Mouse (Mus musculus) kidney, embryonic 14.5 days (tissue): ENCODE measurements at regions not wholly inside any gene's neighbourhood (a gene's known extent, or its start where the extent isn't known, plus 50 kb on each side); places are given as distances from the start of the nearest gene placed in this dataset.

ENCODE experiments used
- ATAC-seq: fragments of 200-750 bp; cut with Nextera tagmentation; 2 replicates; pipeline ENCODE4 v1.8.0; 2017; ENCODE audit warnings: moderate number of reproducible peaks, mild to moderate bottlenecking, moderate TSS enrichment, moderate library complexity; ENCODE audit not compliant: low FRiP score, low TSS enrichment
- H3K27ac ChIP-seq: fragments of 300-500 bp; sonication (generic); 2 replicates; pipeline ENCODE4 v1.5.1; 2014; ENCODE audit warnings: low read depth, mild to moderate bottlenecking, low read length, moderate library complexity, mixed read lengths
- H3K27me3 ChIP-seq: fragments of 300-500 bp; sonication (generic); 2 replicates; pipeline ENCODE4 v1.6.1; 2014; ENCODE audit warnings: mild to moderate bottlenecking, low read length; ENCODE audit not compliant: control insufficient read depth, insufficient read depth
- H3K36me3 ChIP-seq: fragments of 300-500 bp; sonication (generic); 2 replicates; pipeline ENCODE4 v1.6.1; 2014; ENCODE audit warnings: low read length, mixed read lengths; ENCODE audit not compliant: control insufficient read depth, insufficient read depth
- H3K4me1 ChIP-seq: fragments of 300-500 bp; sonication (generic); 2 replicates; pipeline ENCODE4 v1.6.1; 2014; ENCODE audit warnings: low read length, mixed read lengths; ENCODE audit not compliant: control insufficient read depth, insufficient read depth
- H3K4me2 ChIP-seq: fragments of 300-500 bp; sonication (generic); replicated peaks from 2 replicates; pipeline ENCODE4 v1.6.1; 2014; ENCODE audit warnings: low read depth, mild to moderate bottlenecking, low read length
- H3K4me3 ChIP-seq: fragments of 300-500 bp; sonication (generic); 2 replicates; pipeline ENCODE4 v1.5.1; 2014; ENCODE audit warnings: mild to moderate bottlenecking, low read length
- H3K9ac ChIP-seq: fragments of 300-500 bp; sonication (generic); 2 replicates; pipeline ENCODE4 v1.6.1; 2014; ENCODE audit warnings: low read depth, mild to moderate bottlenecking, low read length, moderate library complexity
- H3K9me3 ChIP-seq: fragments of 300-500 bp; sonication (generic); 2 replicates; pipeline ENCODE4 v1.6.1; 2016; ENCODE audit warnings: low read length; ENCODE audit not compliant: control insufficient read depth
- WGBS: fragments of 180-500 bp; shearing (Covaris S2); extraction: QIAGEN DNeasy Blood & Tissue Kit; methylation state at CpG from one replicate; pipeline ENCODE4 v1.1.7; 2014; 5-methylcytosine and 5-hydroxymethylcytosine counted together

DNA sequence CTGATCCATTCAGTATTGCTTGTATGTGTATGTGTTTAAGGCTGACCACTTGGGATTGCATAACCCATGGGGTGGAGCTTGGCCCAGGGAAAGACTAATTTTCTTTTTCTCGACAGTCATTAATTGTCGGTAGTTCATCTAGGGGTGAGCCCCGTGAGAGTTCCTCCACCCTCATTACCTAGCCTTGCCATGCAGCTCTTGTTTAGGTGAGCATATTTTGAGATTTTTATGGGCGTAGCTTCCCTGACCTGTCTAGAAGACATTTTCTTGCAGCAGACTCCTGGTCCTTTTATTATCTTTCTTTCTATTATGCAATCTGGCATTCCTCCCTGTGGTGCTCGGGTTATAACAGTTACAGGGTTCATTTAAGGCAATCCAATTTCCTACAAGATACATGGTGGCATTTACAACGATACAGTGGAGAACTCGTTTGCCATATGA, 74.4 kb upstream of the Raph1 start:
- no peak for ATAC-seq
- Histone ChIP-seq H3K27me3 (no peaks in the 10 kb centered on the region), H3K9ac (no peak overlapping the region), H3K27ac (no peak overlapping the region), H3K9me3 (no peaks in the 10 kb centered on the region), H3K4me2 (no peak overlapping the region), H3K36me3 (no peaks in the 10 kb centered on the region), H3K4me3 (no peak overlapping the region), H3K4me1 (no peaks in the 10 kb centered on the region)
- 72% methylated on average over 7 of the region's 7 CpGs for WGBS

DNA sequence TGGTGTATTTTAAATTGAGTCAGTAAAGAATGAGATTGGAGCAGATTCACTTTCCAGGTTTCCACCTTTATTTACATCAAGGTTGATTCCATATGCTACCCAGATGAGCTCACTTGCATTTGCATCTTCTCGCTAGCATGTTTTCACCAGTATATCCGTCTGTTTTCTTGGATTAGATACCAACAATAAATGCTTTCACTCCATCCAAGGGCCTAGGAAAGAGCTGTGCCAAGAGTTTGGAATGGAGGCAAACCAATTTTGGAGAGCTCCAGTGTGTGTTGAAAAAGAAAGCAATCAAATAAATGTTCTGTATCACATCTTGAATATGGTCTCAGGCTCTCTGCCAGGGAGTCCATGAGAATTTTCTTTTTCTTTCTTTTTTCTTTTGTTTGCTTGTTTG, 72.6 kb upstream of the Raph1 start:
- H3K4me2 ChIP-seq: no peak overlapping the region
- 87% methylated on average over 2 of the region's 2 CpGs for WGBS
- H3K9me3 ChIP-seq: no peaks in the 10 kb centered on the region
- no peaks in the 10 kb centered on the region for H3K36me3 ChIP-seq
- no peak overlapping the region for H3K27ac ChIP-seq
- no peaks in the 10 kb centered on the region for H3K4me1 ChIP-seq
- H3K27me3 ChIP-seq: no peaks in the 10 kb centered on the region
- no peak overlapping the region for H3K4me3 ChIP-seq
- no peak overlapping the region for H3K9ac ChIP-seq
- ATAC-seq: no peak

DNA sequence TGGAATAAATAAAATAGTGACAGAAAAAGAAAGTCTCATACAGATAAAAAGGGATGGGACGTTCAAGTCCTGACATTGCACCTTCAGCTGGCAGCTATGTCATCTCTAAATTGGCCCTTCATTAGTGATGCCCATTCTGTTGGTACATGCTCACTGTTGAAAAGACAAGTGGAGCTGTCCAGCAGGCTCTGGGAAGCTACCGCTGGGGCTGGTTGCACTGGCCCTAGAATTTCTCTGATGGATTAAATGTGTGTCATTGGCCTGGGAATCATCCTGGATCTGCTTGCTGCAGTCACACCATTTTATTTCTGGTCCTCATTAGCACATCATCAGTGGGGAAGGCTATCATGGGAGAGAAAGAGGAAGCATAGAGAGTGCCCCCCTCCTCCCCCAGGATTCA, 72.2 kb upstream of the Raph1 start:
- Histone ChIP-seq H3K9me3 (no peaks in the 10 kb centered on the region), H3K27me3 (no peaks in the 10 kb centered on the region), H3K9ac (no peak overlapping the region), H3K4me1 (no peaks in the 10 kb centered on the region), H3K36me3 (no peaks in the 10 kb centered on the region), H3K4me2 (no peak overlapping the region), H3K27ac (no peak overlapping the region), H3K4me3 (no peak overlapping the region)
- WGBS: 66% methylated on average over 2 of the region's 2 CpGs
- no peak for ATAC-seq

DNA sequence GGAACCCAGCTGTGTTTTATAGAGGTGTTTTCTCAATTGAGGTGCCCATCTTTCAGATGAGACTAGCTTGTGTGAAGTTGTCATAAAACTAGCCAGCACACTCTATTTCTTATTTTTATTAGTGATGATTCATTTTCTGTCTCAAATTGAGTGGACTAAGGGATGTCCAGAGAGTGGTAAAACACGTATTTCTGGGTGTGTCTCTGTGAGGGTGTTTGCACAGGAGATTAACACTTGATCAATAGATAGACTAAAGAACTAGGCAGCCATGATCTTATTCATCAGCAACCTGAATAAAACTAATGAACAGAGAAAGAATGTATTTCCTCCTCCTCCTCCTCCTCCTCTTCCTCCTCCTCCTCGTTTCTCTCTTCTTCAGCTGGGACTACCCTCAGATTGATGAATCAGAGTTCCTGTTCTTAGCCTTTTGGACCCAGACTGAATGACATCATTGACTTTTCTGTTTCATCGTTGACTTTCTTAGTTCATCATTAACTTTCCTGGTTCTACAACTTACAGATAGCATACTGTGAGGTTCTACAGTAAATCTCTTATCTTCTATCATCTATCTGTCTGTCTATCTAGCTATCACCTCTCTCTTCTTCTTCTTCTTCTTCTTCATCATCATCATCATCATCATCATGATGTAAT, 70.0 kb upstream of the Raph1 start:
- H3K36me3 ChIP-seq: no peaks in the 10 kb centered on the region

DNA sequence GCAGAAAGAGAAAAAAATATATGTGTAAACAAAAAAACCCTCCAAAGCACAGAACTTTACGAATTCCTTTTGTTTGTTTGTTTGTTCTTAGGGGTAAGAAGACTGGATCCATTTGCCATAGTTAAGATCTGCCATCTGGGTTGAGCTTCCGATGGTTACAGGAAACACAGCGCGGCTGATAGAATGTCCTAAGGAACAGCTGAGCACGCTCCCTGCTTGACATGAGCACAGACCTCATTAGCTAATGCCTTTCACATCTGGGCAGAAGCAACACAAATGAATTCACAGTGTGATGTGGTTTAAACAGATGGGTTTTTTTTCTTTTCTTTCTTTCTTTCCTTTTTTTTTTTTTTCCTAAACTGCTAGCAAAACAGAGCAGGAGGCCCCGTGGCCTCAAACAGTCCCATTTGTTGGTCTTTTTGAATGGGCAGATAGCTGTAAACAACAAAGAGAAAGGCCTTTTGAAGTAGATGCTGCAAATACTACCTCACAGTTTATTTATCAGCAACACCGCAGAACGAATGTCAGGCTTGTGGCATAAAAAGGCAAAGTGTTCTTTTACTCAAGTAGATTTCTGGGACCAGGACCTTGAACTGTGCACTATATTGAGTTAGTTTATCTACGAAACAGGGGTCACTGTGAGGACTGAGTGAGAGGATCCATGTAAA, 61.0 kb upstream of the Raph1 start:
- 31% methylated on average over 9 of the region's 9 CpGs for WGBS
- no peaks in the 10 kb centered on the region for H3K27me3 ChIP-seq
- no peaks in the 10 kb centered on the region; the same call in 1 of the 2 replicates for H3K4me1 ChIP-seq
- ATAC-seq: no peak
- no peak overlapping the region for H3K4me2 ChIP-seq
- no peak overlapping the region for H3K9ac ChIP-seq
- H3K36me3 ChIP-seq: no peaks in the 10 kb centered on the region
- no peak overlapping the region for H3K27ac ChIP-seq
- H3K9me3 ChIP-seq: no peaks in the 10 kb centered on the region
- no peak overlapping the region for H3K4me3 ChIP-seq

More for the DNA sequence above, 70.0 kb upstream of the Raph1 start:
- no peak overlapping the region for H3K9ac ChIP-seq
- no peaks in the 10 kb centered on the region for H3K4me1 ChIP-seq
- H3K4me2 ChIP-seq: no peak overlapping the region
- H3K9me3 ChIP-seq: no peaks in the 10 kb centered on the region
- WGBS: 77% methylated on average over 3 of the region's 3 CpGs
- H3K27me3 ChIP-seq: no peaks in the 10 kb centered on the region
- no peak for ATAC-seq
- H3K4me3 ChIP-seq: no peak overlapping the region
- H3K27ac ChIP-seq: no peak overlapping the region

DNA sequence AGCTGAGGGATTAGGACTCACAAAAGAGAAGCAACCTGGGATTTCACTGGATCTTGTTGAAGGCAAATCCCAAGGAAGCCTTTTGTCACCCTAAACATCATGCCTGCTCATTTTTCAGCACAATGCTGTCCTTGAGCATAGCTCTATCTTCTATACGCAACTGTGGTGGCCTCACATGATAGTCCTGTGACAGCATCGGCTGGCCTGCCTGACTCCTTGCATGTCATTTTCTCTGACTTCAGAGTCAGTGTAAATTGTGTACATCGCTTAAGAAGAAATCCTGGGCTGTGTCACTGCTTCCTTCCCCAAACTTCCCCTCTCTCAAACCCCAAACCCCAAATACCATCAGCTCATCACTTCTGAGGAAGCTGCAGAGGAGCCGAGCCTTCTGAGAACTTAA, 60.5 kb upstream of the Raph1 start:
- Histone ChIP-seq H3K9me3 (no peaks in the 10 kb centered on the region), H3K36me3 (no peaks in the 10 kb centered on the region), H3K4me2 (no peak overlapping the region), H3K4me3 (no peak overlapping the region), H3K9ac (no peak overlapping the region), H3K27ac (no peak overlapping the region), H3K27me3 (no peaks in the 10 kb centered on the region), H3K4me1 (no peaks in the 10 kb centered on the region; the same call in 1 of the 2 replicates)
- WGBS: 56% methylated on average over 4 of the region's 4 CpGs
- ATAC-seq: no peak

DNA sequence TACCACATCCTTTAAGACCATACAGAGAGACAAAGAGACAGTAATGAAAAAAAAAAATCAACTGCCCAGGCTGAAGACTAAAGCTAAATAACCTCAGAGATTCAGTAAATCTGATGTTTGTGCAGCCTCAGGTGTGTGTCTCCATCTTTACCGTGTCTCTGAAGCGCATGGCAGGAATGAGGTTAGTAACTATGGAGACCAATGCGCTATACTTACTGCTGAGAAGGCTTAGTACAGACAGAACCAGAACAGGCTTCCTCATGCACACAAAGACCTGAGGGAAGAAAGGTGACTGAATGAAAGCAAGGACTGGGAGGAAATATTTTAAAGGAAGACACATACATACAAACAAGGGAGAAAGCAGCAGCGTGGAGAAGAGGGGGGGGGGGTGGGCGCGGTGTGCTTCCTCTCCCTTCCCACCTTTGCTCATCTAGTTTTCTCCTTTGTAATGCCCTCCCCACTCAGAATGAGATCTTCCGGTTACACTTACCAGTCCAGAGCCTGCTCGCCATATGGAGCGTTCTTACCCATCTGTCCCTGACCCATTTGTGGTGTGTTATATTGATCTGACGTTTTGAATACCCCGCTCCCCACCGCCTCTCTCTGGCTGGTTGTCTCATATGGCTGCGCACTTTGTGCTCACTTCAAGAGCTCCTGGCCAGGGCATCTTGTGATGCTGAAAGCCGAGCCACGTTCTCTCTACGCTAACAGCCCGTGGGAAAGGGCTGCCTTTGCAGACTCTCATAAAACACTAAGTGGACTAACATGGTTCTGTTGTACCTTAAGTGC, 59.0 kb upstream of the Raph1 start:
- no peak overlapping the region for H3K9ac ChIP-seq
- H3K9me3 ChIP-seq: no peaks in the 10 kb centered on the region
- ATAC-seq: no peak
- no peak overlapping the region for H3K4me3 ChIP-seq
- 50% methylated on average over 17 of the region's 17 CpGs for WGBS
- no peaks in the 10 kb centered on the region; the same call in 1 of the 2 replicates for H3K4me1 ChIP-seq
- no peaks in the 10 kb centered on the region for H3K36me3 ChIP-seq
- no peaks in the 10 kb centered on the region for H3K27me3 ChIP-seq
- H3K27ac ChIP-seq: no peak overlapping the region
- H3K4me2 ChIP-seq: no peak overlapping the region

DNA sequence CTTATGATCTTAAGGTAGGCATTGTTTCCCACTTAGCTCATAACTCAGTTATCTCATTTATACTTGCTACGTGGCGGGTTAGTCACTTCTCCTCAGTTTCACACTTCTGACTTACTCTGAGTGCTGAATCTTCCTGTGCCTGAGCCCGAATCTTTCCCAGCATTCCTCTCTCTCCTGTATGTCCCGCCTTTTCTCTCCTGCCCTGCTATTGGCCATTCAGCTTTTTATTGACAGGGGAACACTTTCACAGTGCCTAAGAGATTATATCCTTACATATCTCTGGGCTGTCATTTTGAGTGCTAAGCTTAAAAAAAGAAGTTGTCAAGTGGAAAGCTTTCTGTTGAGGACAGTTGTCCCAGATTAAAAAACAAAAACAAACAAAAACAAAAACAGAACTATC, 57.3 kb upstream of the Raph1 start:
- no peak for ATAC-seq
- no peak overlapping the region for H3K27ac ChIP-seq
- 90% methylated on average over 4 of the region's 4 CpGs for WGBS

More for the DNA sequence above, 57.3 kb upstream of the Raph1 start:
- Histone ChIP-seq H3K9me3 (no peaks in the 10 kb centered on the region), H3K4me1 (no peaks in the 10 kb centered on the region; the same call in 1 of the 2 replicates), H3K36me3 (no peaks in the 10 kb centered on the region), H3K9ac (no peak overlapping the region), H3K4me2 (no peak overlapping the region), H3K4me3 (no peak overlapping the region), H3K27me3 (no peaks in the 10 kb centered on the region)
